Comparison of ENCODE assay signal across 8 mouse cellular contexts in genomic region chr14:24960082-24960482, GRCm38 (mm10).
A peak's percentile ranks its signal among the peaks of the same experiment; 100 is the strongest.
DNase-seq lines count a peak whose midpoint lies in the region; ATAC-seq and TF ChIP-seq lines count a peak whose summit lies in the region.

No protein-coding gene starts in this region.

- WGBS in heart, embryonic 14.5 days = 38% methylated on average over 5 of the region's 5 CpGs
- WGBS in stomach, postnatal 0 days = 48% methylated on average over 5 of the region's 5 CpGs

- DNase-seq in Muller cell, postnatal 12 days (ENCODE audit: inconsistent ontology term) = peak; percentile 74
- DNase-seq in adrenal gland, postnatal 14 days = peak; percentile 72
- DNase-seq in fibroblast of lung, adult 2 months (ENCODE audit: low read depth) = peak; percentile 69
- DNase-seq in left cerebral cortex, postnatal 14 days (ENCODE audit: low spot score in 2 of 2) = peak; percentile 29 to 52
- DNase-seq in stomach, postnatal 0 days (ENCODE audit: low spot score) = no peak
- DNase-seq in spleen, postnatal 10 days (ENCODE audit: low spot score in 2 of 2) = no peak

- H3K27ac ChIP-seq in heart, embryonic 14.5 days (replicated peaks in 1 of 2; ENCODE audit: control insufficient read depth in 1 of 2, insufficient read depth in 1 of 2, low read depth in 2 of 2, low read length in 2 of 2) = no peak overlapping the region
- H3K27ac ChIP-seq in stomach, postnatal 0 days (replicated peaks) = 0 out of 2 replicates have a peak overlapping the region, but pooled peaks have one; percentile 18

- H3K36me3 ChIP-seq in heart, embryonic 14.5 days (ENCODE audit: control insufficient read depth, insufficient read depth, low read length) = no peaks in the 10 kb centered on the region
- no peaks in the 10 kb centered on the region for H3K36me3 ChIP-seq in stomach, postnatal 0 days (ENCODE audit: control insufficient read depth, insufficient read depth, low read length)

- TF ChIP-seq EP300 in stomach, postnatal 0 days (optimal IDR thresholded peaks at IDR 0.05) = no peak

- TF ChIP-seq CTCF in stomach, postnatal 0 days (IDR thresholded peaks at IDR 0.05; ENCODE audit: low read depth) = no peak

- intact Hi-C loops in left cerebral cortex, postnatal 14 days (cut with DNase I) = no loop called here

- no peak overlapping the region for H3K4me2 ChIP-seq in heart, embryonic 14.5 days (ENCODE audit: low read length)
- no peak overlapping the region for H3K4me2 ChIP-seq in stomach, postnatal 0 days (replicated peaks; ENCODE audit: low read depth)

- peak; percentile 32; the same call in 1 of the 2 replicates for ATAC-seq in heart, embryonic 14.5 days (ENCODE audit: insufficient number of reproducible peaks, insufficient read depth, low FRiP score, low read depth)
- ATAC-seq in stomach, postnatal 0 days (ENCODE audit: low FRiP score, low TSS enrichment) = no peak
- no peak for ATAC-seq in megakaryocyte progenitor cell, adult 5-6 weeks (replicated peaks; ENCODE audit: poor library complexity)

- no peaks in the 10 kb centered on the region; the same call in 1 of the 2 replicates for H3K27me3 ChIP-seq in heart, embryonic 14.5 days (ENCODE audit: control insufficient read depth, insufficient read depth, low read length)
- no peaks in the 10 kb centered on the region for H3K27me3 ChIP-seq in stomach, postnatal 0 days (ENCODE audit: control insufficient read depth, insufficient read depth, low read length)

- H3K9ac ChIP-seq in heart, embryonic 14.5 days (ENCODE audit: low read length) = no peak overlapping the region
- no peak overlapping the region for H3K9ac ChIP-seq in stomach, postnatal 0 days (ENCODE audit: low read length)

- H3K9me3 ChIP-seq in heart, embryonic 14.5 days (ENCODE audit: control insufficient read depth, low read length) = no peaks in the 10 kb centered on the region
- H3K9me3 ChIP-seq in stomach, postnatal 0 days (ENCODE audit: control insufficient read depth, low read length) = no peaks in the 10 kb centered on the region

- no peaks in the 10 kb centered on the region; a peak in 1 of 4 replicates for H3K4me1 ChIP-seq in heart, embryonic 14.5 days (ENCODE audit: control insufficient read depth in 2 of 2, insufficient read depth in 2 of 2, low read length in 2 of 2)
- H3K4me1 ChIP-seq in stomach, postnatal 0 days (replicated peaks; ENCODE audit: control insufficient read depth, insufficient read depth) = no peaks in the 10 kb centered on the region

- no peak overlapping the region for H3K4me3 ChIP-seq in heart, embryonic 14.5 days (ENCODE audit: control insufficient read depth in 1 of 2, insufficient read depth in 1 of 2, low read depth in 1 of 2, low read length in 2 of 2)
- no peak overlapping the region for H3K4me3 ChIP-seq in stomach, postnatal 0 days (ENCODE audit: low read depth, low read length)

Comparison
In these comparisons a context has a peak if more than half of its experiments do, and no peak if none do; other contexts are left out.
1. DNase-seq: peak in Muller cell, postnatal 12 days (single experiment), adrenal gland, postnatal 14 days (single experiment), fibroblast of lung, adult 2 months (single experiment) and left cerebral cortex, postnatal 14 days (2 of 2); none in stomach, postnatal 0 days (single experiment) and spleen, postnatal 10 days (0 of 2).